Mouse (Mus musculus) adrenal gland, adult 8-10 months (tissue): ENCODE measurements around the gene Klra17. TPM values are rescaled to one million over a fixed set of nuclear protein-coding genes. Genes with fewer than 3 reads are reported as not detected.
"Not testable (repeated sequence)": the region's sequence is repeated elsewhere in the genome, so short reads cannot be mapped to it uniquely, and the experiment has no call there.

ENCODE experiments used
- DNase-seq: peaks from one replicate; pipeline ENCODE4 v3.0.0; 2022
- total RNA-seq, 4 experiments: library from RNA; stranded (reverse); gene quantifications; 2 replicates each; pipeline ENCODE4 v1.2.4; 2022

Klra17 gene
- total RNA-seq, result under 1 TPM in 1 of 4 experiments, not detected in 3; 0.24 TPM

GRCm38 (mm10) chr6:129876549-129876948 lies at the start of gene Klra17:
Gene Klra17, minus strand, starts transcription at chr6:129876672.
- no peak for DNase-seq

- not testable (repeated sequence) for DNase-seq
These were observed 41.0 kb upstream of the Klra17 start, which contains the start of gene Klra5 for GRCm38 (mm10) chr6:129917476-129917946. Gene Klra5, minus strand, starts transcription at chr6:129917650.

- DNase-seq, result no peak
These were observed 40.5 kb upstream of the Klra17 start for GRCm38 (mm10) chr6:129916996-129917395.

- DNase-seq, result no peak
These were observed 6.1 kb upstream of the Klra17 start for GRCm38 (mm10) chr6:129882525-129882924.

- not testable (repeated sequence) for DNase-seq
These were observed 14.1 kb downstream of the Klra17 start, which contains the start of gene Gm17631 for GRCm38 (mm10) chr6:129862349-129862748. Gene Gm17631, plus strand, starts transcription at chr6:129862649.

GRCm38 (mm10) chr6:129825559-129825958 lies 50.9 kb downstream of the Klra17 start:
- DNase-seq, result no peak

GRCm38 (mm10) chr6:129824004-129824403 lies 52.5 kb downstream of the Klra17 start:
- no peak for DNase-seq

- no peak for DNase-seq
These were observed 58.7 kb downstream of the Klra17 start for GRCm38 (mm10) chr6:129817731-129818130.

- not testable (repeated sequence) for DNase-seq
These were observed 92.3 kb downstream of the Klra17 start, which contains the start of gene Gm156 for GRCm38 (mm10) chr6:129784170-129784569. Gene Gm156, minus strand, starts transcription at chr6:129784270.

Other genes starting within 250 kb of the Klra17 start
- gene Klrc3, start 233.3 kb downstream of the Klra17 start, total RNA-seq, result not detected
- under 1 TPM in 1 of 4 experiments, not detected in 3; 0.31 TPM for gene Klrc2, start 216.0 kb downstream of the Klra17 start, total RNA-seq
- under 1 TPM; 0.14 to 0.49 (median 0.25) TPM for gene Klrc1, start 197.7 kb downstream of the Klra17 start, total RNA-seq
- not detected for gene Klri1, start 159.5 kb downstream of the Klra17 start, total RNA-seq
- under 1 TPM; 0.08 to 0.24 (median 0.16) TPM for gene Klri2, start 136.2 kb downstream of the Klra17 start, total RNA-seq
- gene Gm156, start 92.4 kb downstream of the Klra17 start, total RNA-seq, result not detected
- gene Gm17631, start 14.0 kb downstream of the Klra17 start, total RNA-seq, result not detected
- not detected for gene Klra5, start 41.0 kb upstream of the Klra17 start, total RNA-seq
- gene Klra6, start 150.3 kb upstream of the Klra17 start, total RNA-seq, result under 1 TPM in 1 of 4 experiments, not detected in 3; 0.27 TPM
- under 1 TPM in 1 of 4 experiments, not detected in 3; 0.46 TPM for gene Klra4, start 190.6 kb upstream of the Klra17 start, total RNA-seq